Mouse (Mus musculus) lung, embryonic 16.5 days (tissue): Measurements from ENCODE around the gene Olfr1326-ps1. TPM values are rescaled to one million over a fixed set of nuclear protein-coding genes. Genes with fewer than 3 reads are reported as not detected.

Source experiments
- ATAC-seq: fragments of 200-750 bp; cut with Nextera tagmentation; 2 replicates; pipeline ENCODE4 v1.8.0; 2017; ENCODE audit warnings: low read depth, mild to moderate bottlenecking, moderate library complexity
- H3K27ac ChIP-seq: fragments of 300-500 bp; sonication (generic); 2 replicates; pipeline ENCODE4 v1.5.1; 2014; ENCODE audit warnings: mild to moderate bottlenecking, control low read depth, low read length
- H3K27me3 ChIP-seq: fragments of 300-500 bp; sonication (generic); 2 replicates; pipeline ENCODE4 v1.6.1; 2014; ENCODE audit warnings: low read depth, low read length, mixed read lengths; ENCODE audit not compliant: control insufficient read depth, insufficient read depth
- H3K36me3 ChIP-seq: fragments of 300-500 bp; sonication (generic); 2 replicates; pipeline ENCODE4 v1.6.1; 2014; ENCODE audit warnings: low read length; ENCODE audit not compliant: control insufficient read depth, insufficient read depth
- H3K4me1 ChIP-seq: fragments of 300-500 bp; sonication (generic); replicated peaks from 2 replicates; pipeline ENCODE4 v1.6.1; 2014; ENCODE audit warnings: low read length, mixed read lengths; ENCODE audit not compliant: control insufficient read depth, insufficient read depth
- H3K4me2 ChIP-seq: fragments of 300-500 bp; sonication (generic); 2 replicates; pipeline ENCODE4 v1.6.1; 2014; ENCODE audit warnings: low read depth, low read length, control low read depth
- H3K4me3 ChIP-seq: fragments of 300-500 bp; sonication (generic); 2 replicates; pipeline ENCODE4 v1.5.1; 2014; ENCODE audit warnings: mild to moderate bottlenecking, low read length, control low read depth
- H3K9ac ChIP-seq: fragments of 300-500 bp; sonication (generic); 2 replicates; pipeline ENCODE4 v1.6.1; 2014; ENCODE audit warnings: low read length, control low read depth
- H3K9me3 ChIP-seq: fragments of 300-500 bp; sonication (generic); 2 replicates; pipeline ENCODE4 v1.6.1; 2016; ENCODE audit warnings: low read length; ENCODE audit not compliant: control insufficient read depth
- WGBS: fragments of 180-500 bp; shearing (Covaris S2); extraction: QIAGEN DNeasy Blood & Tissue Kit; methylation state at CpG from one replicate; pipeline ENCODE4 v1.1.7; 2014; 5-methylcytosine and 5-hydroxymethylcytosine counted together
- polyA plus RNA-seq: library from polyadenylated mRNA; unstranded; fragments of >200 nt; fragmentation: Nextera tagmentation; extraction: Ambion mirVana; gene quantifications from 2 replicates; pipeline ENCODE4 v1.2.1, GENCODE M21; 2015

Gene Olfr1326-ps1
- polyA plus RNA-seq, result not detected in 2 replicates

DNA sequence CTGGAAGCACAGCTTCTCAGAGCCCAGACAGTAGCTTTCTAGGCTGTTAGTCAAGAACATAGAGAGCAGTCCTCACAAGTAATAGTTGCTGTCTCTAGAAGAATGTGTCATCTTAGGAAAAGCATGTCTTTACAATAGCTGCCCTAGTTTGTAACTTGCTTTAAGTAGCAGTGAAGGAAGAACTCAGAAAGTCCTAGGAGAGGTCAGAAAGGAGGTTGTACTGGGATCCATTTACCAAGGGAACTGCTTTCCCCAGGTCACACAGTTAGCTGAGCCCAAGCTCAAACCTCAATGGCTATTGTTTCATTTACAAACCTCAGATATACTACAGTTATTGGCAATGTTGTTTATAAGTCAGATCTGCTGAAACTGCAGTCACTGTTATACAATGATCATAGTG, at the start of gene Olfr1326-ps1:
TSS of gene Olfr1326-ps1 (minus strand) at position 101 of the 400 bp plus-strand sequence.
- Histone ChIP-seq H3K27me3 (no peaks in the 10 kb centered on the region), H3K9me3 (no peaks in the 10 kb centered on the region), H3K4me2 (no peak within 1 kb of the TSS), H3K4me1 (no peaks in the 10 kb centered on the region), H3K4me3 (no peak within 1 kb of the TSS), H3K27ac (no peak within 1 kb of the TSS), H3K36me3 (no peaks in the 10 kb centered on the region), H3K9ac (no peak within 1 kb of the TSS)
- ATAC-seq, result no peak

DNA sequence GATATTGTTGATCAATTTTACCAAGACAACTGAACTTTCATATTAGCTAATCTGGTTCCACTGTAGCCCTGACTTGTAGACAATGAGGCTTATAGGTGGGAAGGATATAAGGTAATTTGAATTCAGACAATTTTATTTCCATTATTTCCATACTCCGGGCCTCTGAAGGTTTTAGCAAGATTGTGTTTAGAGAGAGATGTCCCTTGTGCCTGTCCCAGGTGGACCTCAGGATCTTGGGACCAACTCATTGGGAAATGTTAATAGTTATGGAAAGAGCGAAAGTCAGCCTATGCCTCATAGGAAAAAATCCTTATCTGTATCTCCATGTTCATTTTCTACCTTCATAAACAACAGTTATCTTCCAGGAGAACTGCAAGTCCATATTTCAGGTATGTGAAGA, 17.7 kb upstream of the Olfr1326-ps1 start, which contains the start of gene Olfr1325:
TSS of gene Olfr1325 (plus strand) at position 301 of the 400 bp plus-strand sequence.
- no peak within 1 kb of the TSS for H3K4me3 ChIP-seq
- ATAC-seq, result no peak
- H3K9ac ChIP-seq, result no peak within 1 kb of the TSS
- H3K4me1 ChIP-seq, result no peaks in the 10 kb centered on the region
- 84% methylated on average over 2 of the region's 2 CpGs for WGBS
- H3K36me3 ChIP-seq, result no peaks in the 10 kb centered on the region
- no peak within 1 kb of the TSS for H3K4me2 ChIP-seq
- H3K27ac ChIP-seq, result no peak within 1 kb of the TSS
- no peaks in the 10 kb centered on the region for H3K27me3 ChIP-seq
- H3K9me3 ChIP-seq, result no peaks in the 10 kb centered on the region

Other genes with a start within 250 kb of the Olfr1326-ps1 start
- gene Plxna3, start 245.8 kb downstream of the Olfr1326-ps1 start, polyA plus RNA-seq, result 7.5 and 9.9 TPM in 2 replicates
- 109 and 117 TPM in 2 replicates for gene Lage3, start 221.3 kb downstream of the Olfr1326-ps1 start, polyA plus RNA-seq
- gene Ubl4a, start 201.7 kb downstream of the Olfr1326-ps1 start, polyA plus RNA-seq, result 85.5 and 86.2 TPM in 2 replicates
- 19.1 and 21.8 TPM in 2 replicates for gene Slc10a3, start 201.5 kb downstream of the Olfr1326-ps1 start, polyA plus RNA-seq
- 42.5 and 45.8 TPM in 2 replicates for gene Fam3a, start 181.6 kb downstream of the Olfr1326-ps1 start, polyA plus RNA-seq
- gene Ikbkg, start 181.6 kb downstream of the Olfr1326-ps1 start, polyA plus RNA-seq, result 21.0 and 21.1 TPM in 2 replicates
- gene G6pdx, start 145.7 kb downstream of the Olfr1326-ps1 start, polyA plus RNA-seq, result 44.1 and 51.2 TPM in 2 replicates
- gene Gm6880, start 93.5 kb downstream of the Olfr1326-ps1 start, polyA plus RNA-seq, result not detected in 2 replicates
- not detected in 2 replicates for gene Olfr1325, start 17.8 kb upstream of the Olfr1326-ps1 start, polyA plus RNA-seq
- gene Gm5640, start 70.7 kb upstream of the Olfr1326-ps1 start, polyA plus RNA-seq, result not detected in 2 replicates
- gene Gm6890, start 166.0 kb upstream of the Olfr1326-ps1 start, polyA plus RNA-seq, result not detected in 2 replicates